Mouse (Mus musculus) forebrain, embryonic 13.5 days (tissue): ENCODE measurements at regions not wholly inside any gene's neighbourhood (a gene's known extent, or its start where the extent isn't known, plus 50 kb on each side); places are given as distances from the start of the nearest gene placed in this dataset.

Experiments used
- ATAC-seq: fragments of 200-750 bp; cut with Nextera tagmentation; 2 replicates; pipeline ENCODE4 v1.8.0; 2017
- H3K27ac ChIP-seq: fragments of 300-500 bp; sonication (generic); 2 replicates; pipeline ENCODE4 v1.5.1; 2015; ENCODE audit warnings: inconsistent platforms, mild to moderate bottlenecking, moderate library complexity
- H3K27me3 ChIP-seq: fragments of 300-500 bp; sonication (generic); 2 replicates; pipeline ENCODE4 v1.6.1; 2015; ENCODE audit warnings: mild to moderate bottlenecking, inconsistent platforms
- H3K36me3 ChIP-seq: fragments of 300-500 bp; sonication (generic); 2 replicates; pipeline ENCODE4 v1.6.1; 2015; ENCODE audit warnings: mild to moderate bottlenecking, inconsistent platforms; ENCODE audit not compliant: poor library complexity, severe bottlenecking
- H3K4me1 ChIP-seq: fragments of 300-500 bp; sonication (generic); 2 replicates; pipeline ENCODE4 v1.6.1; 2015; ENCODE audit warnings: inconsistent platforms
- H3K4me2 ChIP-seq: fragments of 300-500 bp; sonication (generic); 2 replicates; pipeline ENCODE4 v1.6.1; 2015; ENCODE audit warnings: inconsistent platforms, mild to moderate bottlenecking, moderate library complexity
- H3K4me3 ChIP-seq: fragments of 300-500 bp; sonication (generic); 2 replicates; pipeline ENCODE4 v1.5.1; 2015; ENCODE audit warnings: mild to moderate bottlenecking, inconsistent platforms
- H3K9ac ChIP-seq: fragments of 300-500 bp; sonication (generic); 2 replicates; pipeline ENCODE4 v1.6.1; 2015; ENCODE audit warnings: mild to moderate bottlenecking, inconsistent platforms
- H3K9me3 ChIP-seq: fragments of 300-500 bp; sonication (generic); replicated peaks from 2 replicates; pipeline ENCODE4 v1.6.1; 2016; ENCODE audit warnings: inconsistent platforms
- WGBS: fragments of 180-500 bp; shearing (Covaris S2); methylation state at CpG from one replicate; pipeline ENCODE4 v1.1.7; 2015; 5-methylcytosine and 5-hydroxymethylcytosine counted together

GRCm38 (mm10) chr16:72256388-72256787 lies 51.7 kb upstream of the Robo1 start:
- H3K36me3 ChIP-seq, result no peaks in the 10 kb centered on the region
- no peak for ATAC-seq
- H3K4me2 ChIP-seq, result no peak overlapping the region
- 32% methylated on average over 3 of the region's 3 CpGs for WGBS
- H3K4me1 ChIP-seq, result no peaks in the 10 kb centered on the region
- H3K27ac ChIP-seq, result no peak overlapping the region
- no peak overlapping the region for H3K9ac ChIP-seq
- no peak overlapping the region for H3K4me3 ChIP-seq
- no peaks in the 10 kb centered on the region for H3K27me3 ChIP-seq
- H3K9me3 ChIP-seq, result no peaks in the 10 kb centered on the region
